Mouse (Mus musculus): ENCODE data around the gene Tfpi. TPM values are rescaled to one million over a fixed set of nuclear protein-coding genes. Genes with fewer than 3 reads are reported as not detected.

Gene Tfpi
- polyA plus RNA-seq, 1 experiment from 2014 or later: 22.8 TPM

DNA sequence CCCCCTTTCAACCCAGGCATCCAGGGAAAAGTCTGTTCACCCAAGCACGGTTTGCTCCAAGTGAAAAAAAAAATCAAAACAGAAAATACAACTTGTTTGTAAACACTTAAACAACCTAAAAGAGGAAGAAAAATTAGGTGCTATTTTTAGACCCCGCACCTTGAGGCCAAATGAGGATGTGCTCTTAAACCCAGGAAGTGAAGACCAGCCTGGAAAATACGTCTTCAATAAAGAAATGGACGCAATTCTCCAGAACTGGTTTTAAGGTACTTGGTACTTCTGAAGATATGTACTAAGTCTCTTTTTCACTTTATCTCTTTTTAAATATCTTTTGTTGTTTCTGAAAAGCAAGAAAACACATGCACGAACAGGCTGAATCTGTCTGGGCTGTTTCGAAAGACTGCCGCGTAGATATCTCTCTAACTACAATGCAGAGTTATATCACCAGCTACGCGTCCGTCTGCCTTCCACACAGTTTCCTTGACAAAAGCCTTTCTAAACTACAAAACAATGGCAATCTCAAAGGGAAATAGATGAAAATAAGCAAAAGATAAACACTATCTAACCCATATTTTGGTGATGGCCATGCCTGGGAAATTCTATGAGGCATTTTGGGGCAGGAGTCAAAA, 89.1 kb downstream of the Tfpi start:
- no peaks in the 10 kb centered on the region for H3K27me3 ChIP-seq (ENCODE audit: control insufficient read depth, insufficient read depth, low read length)
- 52% methylated on average over 11 of the region's 11 CpGs for WGBS
- peak overlapping the region; percentile 0; the same call in 1 of the 2 replicates for H3K4me3 ChIP-seq (ENCODE audit: low read depth, low read length)
- H3K9me3 ChIP-seq (ENCODE audit: control insufficient read depth, low read length): no peaks in the 10 kb centered on the region
- 0 out of 2 replicates have a peak, but pooled peaks cover 3% of the 10 kb centered on the region for H3K4me1 ChIP-seq (replicated peaks; ENCODE audit: control insufficient read depth, insufficient read depth)
- DNase-seq (ENCODE audit: low spot score) (no peak), ATAC-seq (ENCODE audit: low FRiP score, low TSS enrichment) (no peak)
- H3K36me3 ChIP-seq (ENCODE audit: control insufficient read depth, insufficient read depth, low read length): no peaks in the 10 kb centered on the region
- H3K4me2 ChIP-seq (replicated peaks; ENCODE audit: low read depth): peak overlapping the region; percentile 35
- no peak overlapping the region for H3K9ac ChIP-seq (ENCODE audit: low read length)
- peak overlapping the region; percentile 49 for H3K27ac ChIP-seq (replicated peaks)
- TF ChIP-seq EP300 (optimal IDR thresholded peaks at IDR 0.05) (no peak), CTCF (IDR thresholded peaks at IDR 0.05; ENCODE audit: low read depth) (no peak)

DNA sequence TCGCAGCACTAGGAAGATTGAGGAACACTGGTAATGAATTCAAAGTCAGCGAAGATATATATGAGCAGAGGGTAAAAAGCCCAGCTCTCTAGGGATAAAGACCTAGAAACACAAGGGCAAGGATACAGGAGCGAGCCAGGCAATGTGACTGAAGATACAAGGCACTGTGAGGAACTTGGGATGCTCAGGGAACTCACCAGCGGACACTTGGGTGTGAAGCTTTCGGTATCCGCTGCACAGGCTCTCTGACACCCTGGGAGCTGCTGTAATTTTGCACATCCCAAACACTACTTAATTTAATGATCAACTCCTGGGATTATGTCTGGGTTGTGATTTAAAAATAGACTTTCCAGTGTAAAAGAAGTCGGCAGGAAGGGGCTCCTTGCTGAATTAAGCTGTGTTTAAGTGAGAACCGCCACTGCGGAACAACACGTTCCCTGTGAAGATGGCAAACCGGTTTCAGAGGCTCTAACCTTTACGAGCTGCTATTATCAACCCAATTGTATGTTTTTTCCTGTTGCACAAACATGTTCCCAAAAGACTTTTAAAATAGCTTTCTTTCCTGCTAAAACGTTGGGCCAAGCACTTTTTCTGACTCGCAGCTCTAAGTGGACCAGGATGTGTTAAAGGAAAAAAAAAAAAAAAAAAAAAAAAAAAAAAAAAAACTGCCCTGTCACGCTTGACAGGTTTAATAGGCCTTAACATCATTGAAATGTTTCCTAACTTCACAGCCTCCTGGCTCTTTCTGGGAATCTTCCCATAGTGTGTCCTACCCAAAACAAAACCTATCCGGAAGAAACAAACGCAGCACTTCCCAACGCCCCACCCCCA, 89.8 kb downstream of the Tfpi start:
- Histone ChIP-seq H3K4me1 (replicated peaks; ENCODE audit: control insufficient read depth, insufficient read depth) (0 out of 2 replicates have a peak, but pooled peaks cover 3% of the 10 kb centered on the region), H3K27me3 (ENCODE audit: control insufficient read depth, insufficient read depth, low read length) (no peaks in the 10 kb centered on the region), H3K27ac (replicated peaks) (peak overlapping the region; percentile 49), H3K4me3 (ENCODE audit: low read depth, low read length) (peak overlapping the region; percentile 0; the same call in 1 of the 2 replicates), H3K9me3 (ENCODE audit: control insufficient read depth, low read length) (no peaks in the 10 kb centered on the region), H3K9ac (ENCODE audit: low read length) (no peak overlapping the region), H3K4me2 (replicated peaks; ENCODE audit: low read depth) (peak overlapping the region; percentile 35), H3K36me3 (ENCODE audit: control insufficient read depth, insufficient read depth, low read length) (no peaks in the 10 kb centered on the region)
- DNase-seq (ENCODE audit: low spot score) (no peak), ATAC-seq (ENCODE audit: low FRiP score, low TSS enrichment) (peak; percentile 58; the same call in 1 of the 2 replicates)
- 44% methylated on average over 18 of the region's 18 CpGs for WGBS
- TF ChIP-seq EP300 (optimal IDR thresholded peaks at IDR 0.05): no peak
- TF ChIP-seq CTCF (IDR thresholded peaks at IDR 0.05; ENCODE audit: low read depth): no peak

DNA sequence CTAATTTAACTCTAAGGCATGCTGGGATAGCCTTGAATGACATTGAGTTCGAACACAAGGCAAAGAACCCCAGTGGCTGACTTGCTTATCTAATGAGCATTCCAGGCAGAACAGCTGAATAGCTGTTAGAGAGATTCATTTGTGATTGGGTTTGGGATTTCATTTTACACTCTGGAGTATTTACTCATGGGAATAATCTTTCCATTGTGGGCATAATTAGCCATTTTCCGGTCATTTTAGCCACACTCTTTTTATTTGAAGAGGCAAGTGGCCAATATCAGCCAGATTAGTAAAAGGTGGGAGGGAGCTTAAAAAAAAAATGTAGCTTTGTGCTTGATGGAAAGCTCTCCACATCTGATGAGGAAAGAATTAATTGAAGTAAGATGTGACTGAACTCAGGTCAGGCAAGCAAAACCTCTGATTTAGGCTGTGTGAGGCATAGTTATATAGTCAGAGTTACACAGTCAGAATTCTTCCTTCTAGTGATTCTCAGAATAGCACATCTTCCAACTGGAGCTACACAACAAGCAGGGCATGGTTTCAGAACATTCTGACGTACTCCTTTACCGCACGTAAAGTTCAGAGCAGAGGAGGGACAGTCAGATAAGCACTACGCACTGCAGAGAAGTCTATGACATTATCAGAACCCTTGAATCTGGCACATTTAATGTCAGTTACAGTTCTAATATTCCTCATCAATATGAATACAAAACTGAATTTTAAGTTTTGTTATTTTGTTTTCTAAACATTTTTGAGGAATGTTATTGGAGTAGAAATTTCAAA, 91.5 kb downstream of the Tfpi start:
- H3K4me1 ChIP-seq (replicated peaks; ENCODE audit: control insufficient read depth, insufficient read depth): 0 out of 2 replicates have a peak, but pooled peaks cover 3% of the 10 kb centered on the region
- H3K36me3 ChIP-seq (ENCODE audit: control insufficient read depth, insufficient read depth, low read length): no peaks in the 10 kb centered on the region
- DNase-seq (ENCODE audit: low spot score) (no peak), ATAC-seq (ENCODE audit: low FRiP score, low TSS enrichment) (no peak)
- H3K9me3 ChIP-seq (ENCODE audit: control insufficient read depth, low read length): no peaks in the 10 kb centered on the region
- no peak overlapping the region for H3K4me2 ChIP-seq (replicated peaks; ENCODE audit: low read depth)
- H3K9ac ChIP-seq (ENCODE audit: low read length): no peak overlapping the region
- no peak for TF ChIP-seq EP300 (optimal IDR thresholded peaks at IDR 0.05)
- no peak for TF ChIP-seq CTCF (IDR thresholded peaks at IDR 0.05; ENCODE audit: low read depth)
- no peak overlapping the region for H3K4me3 ChIP-seq (ENCODE audit: low read depth, low read length)
- no peaks in the 10 kb centered on the region for H3K27me3 ChIP-seq (ENCODE audit: control insufficient read depth, insufficient read depth, low read length)
- WGBS: 68% methylated on average over 6 of the region's 6 CpGs
- H3K27ac ChIP-seq (replicated peaks): no peak overlapping the region

DNA sequence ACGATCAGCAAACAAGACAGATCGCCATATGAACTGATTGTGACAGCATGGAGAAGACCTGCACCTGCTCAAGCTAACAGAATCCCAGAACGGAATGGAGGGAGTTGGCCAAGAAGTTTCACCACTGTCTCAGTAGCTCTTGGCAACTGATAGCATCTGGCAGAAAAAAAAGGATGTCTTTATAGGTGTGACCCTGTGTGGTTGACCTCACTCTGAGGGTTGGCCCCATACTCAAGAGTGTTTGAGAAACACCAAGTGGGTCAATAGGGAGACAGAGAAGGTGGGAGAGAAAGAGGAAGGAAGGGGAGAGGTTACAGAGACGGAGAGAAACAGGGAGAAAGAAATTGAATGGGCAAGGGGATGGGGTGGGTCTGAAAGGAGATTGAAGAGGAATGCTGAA, 92.7 kb downstream of the Tfpi start:
- Histone ChIP-seq H3K4me3 (ENCODE audit: low read depth, low read length) (no peak overlapping the region), H3K27me3 (ENCODE audit: control insufficient read depth, insufficient read depth, low read length) (no peaks in the 10 kb centered on the region), H3K4me2 (replicated peaks; ENCODE audit: low read depth) (no peak overlapping the region), H3K36me3 (ENCODE audit: control insufficient read depth, insufficient read depth, low read length) (no peaks in the 10 kb centered on the region), H3K9me3 (ENCODE audit: control insufficient read depth, low read length) (no peaks in the 10 kb centered on the region), H3K27ac (replicated peaks) (no peak overlapping the region), H3K4me1 (replicated peaks; ENCODE audit: control insufficient read depth, insufficient read depth) (0 out of 2 replicates have a peak, but pooled peaks cover 3% of the 10 kb centered on the region), H3K9ac (ENCODE audit: low read length) (no peak overlapping the region)
- ATAC-seq (ENCODE audit: low FRiP score, low TSS enrichment): no peak
- 71% methylated on average over 4 of the region's 4 CpGs for WGBS
- no peak for TF ChIP-seq EP300 (optimal IDR thresholded peaks at IDR 0.05)
- TF ChIP-seq CTCF (IDR thresholded peaks at IDR 0.05; ENCODE audit: low read depth): no peak
- DNase-seq (ENCODE audit: low spot score): no peak

Other genes starting within 250 kb of the Tfpi start
- gene Calcrl, start 51.4 kb downstream of the Tfpi start, polyA plus RNA-seq (2015; fragmentation: Nextera tagmentation; extraction: Ambion mirVana): 18.1 and 18.2 TPM in 2 replicates
- 34.5 and 38.8 TPM in 2 replicates for gene Ctnnd1, start 174.0 kb upstream of the Tfpi start, polyA plus RNA-seq (2015; fragmentation: Nextera tagmentation; extraction: Ambion mirVana)
- 0.07 and 0.11 TPM in 2 replicates for gene Btbd18, start 182.3 kb upstream of the Tfpi start, polyA plus RNA-seq (2015; fragmentation: Nextera tagmentation; extraction: Ambion mirVana)
- 111 and 123 TPM in 2 replicates for gene Selenoh, start 194.0 kb upstream of the Tfpi start, polyA plus RNA-seq (2015; fragmentation: Nextera tagmentation; extraction: Ambion mirVana)
- not detected in 2 replicates for gene Gm28635, start 201.3 kb upstream of the Tfpi start, polyA plus RNA-seq (2015; fragmentation: Nextera tagmentation; extraction: Ambion mirVana)
- gene Med19, start 201.6 kb upstream of the Tfpi start, polyA plus RNA-seq (2015; fragmentation: Nextera tagmentation; extraction: Ambion mirVana): 18.1 and 18.2 TPM in 2 replicates
- 80.9 and 86.0 TPM in 2 replicates for gene Tmx2, start 202.4 kb upstream of the Tfpi start, polyA plus RNA-seq (2015; fragmentation: Nextera tagmentation; extraction: Ambion mirVana)
- gene Zdhhc5, start 238.4 kb upstream of the Tfpi start, polyA plus RNA-seq (2015; fragmentation: Nextera tagmentation; extraction: Ambion mirVana): 24.1 and 29.7 TPM in 2 replicates

Measured in stomach, postnatal 0 days (tissue).